Mouse (Mus musculus): ENCODE data around the gene Psmd3. TPM values are rescaled to one million over a fixed set of nuclear protein-coding genes. Genes with fewer than 3 reads are reported as not detected.
"Not testable (repeated sequence)": the region's sequence is repeated elsewhere in the genome, so short reads cannot be mapped to it uniquely, and the experiment has no call there.

The Psmd3 gene
- 222 and 226 TPM in 2 replicates for polyA plus RNA-seq (2016; fragmentation: Nextera tagmentation; extraction: Ambion mirVana)

- peaks cover 10% of the 10 kb centered on the region for H3K4me1 ChIP-seq
- no peaks in the 10 kb centered on the region for H3K9me3 ChIP-seq (replicated peaks)
- ATAC-seq (ENCODE audit: low FRiP score): peak; percentile 97
- WGBS: 5% methylated on average over 45 of the region's 45 CpGs
- peak within 1 kb of the TSS; percentile 99 for H3K9ac ChIP-seq
- peak within 1 kb of the TSS; percentile 88 for H3K4me2 ChIP-seq (replicated peaks)
- peak within 1 kb of the TSS; percentile 73 for H3K27ac ChIP-seq
- H3K4me3 ChIP-seq: peak within 1 kb of the TSS; percentile 99
- H3K36me3 ChIP-seq: peaks cover 18% of the 10 kb centered on the region
- H3K27me3 ChIP-seq: no peaks in the 10 kb centered on the region
These were observed at the start of gene Psmd3 for GRCm38 (mm10) chr11:98681786-98682745. Gene Psmd3 (plus strand): TSS chr11:98682554.

- H3K9ac ChIP-seq; H3K27me3 ChIP-seq; H3K4me2 ChIP-seq (replicated peaks); ATAC-seq (ENCODE audit: low FRiP score); H3K27ac ChIP-seq; H3K4me3 ChIP-seq; H3K4me1 ChIP-seq; H3K36me3 ChIP-seq; H3K9me3 ChIP-seq (replicated peaks): not testable (repeated sequence)
- 32% methylated on average over 10 of the region's 10 CpGs for WGBS
These were observed 46.9 kb upstream of the Psmd3 start for GRCm38 (mm10) chr11:98635312-98635970.

- Histone ChIP-seq H3K4me2 (replicated peaks) (no peak overlapping the region), H3K36me3 (no peaks in the 10 kb centered on the region), H3K27ac (no peak overlapping the region), H3K4me1 (no peaks in the 10 kb centered on the region), H3K4me3 (no peak overlapping the region), H3K27me3 (0 out of 2 replicates have a peak, but pooled peaks cover under 1% of the 10 kb centered on the region), H3K9me3 (replicated peaks) (no peaks in the 10 kb centered on the region), H3K9ac (no peak overlapping the region)
- 67% methylated on average over 1 of the region's 1 CpGs for WGBS
- no peak for ATAC-seq (ENCODE audit: low FRiP score)
These were observed 44.9 kb upstream of the Psmd3 start for GRCm38 (mm10) chr11:98637501-98637900.

- WGBS: 81% methylated on average over 5 of the region's 5 CpGs
- H3K4me3 ChIP-seq: no peak overlapping the region
- no peaks in the 10 kb centered on the region for H3K27me3 ChIP-seq
- H3K27ac ChIP-seq: no peak overlapping the region
- H3K36me3 ChIP-seq: no peaks in the 10 kb centered on the region
- ATAC-seq (ENCODE audit: low FRiP score): no peak
- H3K9me3 ChIP-seq (replicated peaks): no peaks in the 10 kb centered on the region
- no peak overlapping the region for H3K9ac ChIP-seq
- H3K4me2 ChIP-seq (replicated peaks): no peak overlapping the region
- no peaks in the 10 kb centered on the region for H3K4me1 ChIP-seq
These were observed 42.3 kb upstream of the Psmd3 start for GRCm38 (mm10) chr11:98640091-98640490.

- no peak overlapping the region for H3K4me3 ChIP-seq
- H3K27ac ChIP-seq: no peak overlapping the region
- WGBS: 90% methylated on average over 3 of the region's 3 CpGs
- H3K9me3 ChIP-seq (replicated peaks): no peaks in the 10 kb centered on the region
- no peaks in the 10 kb centered on the region for H3K27me3 ChIP-seq
- no peak overlapping the region for H3K4me2 ChIP-seq (replicated peaks)
- no peaks in the 10 kb centered on the region for H3K36me3 ChIP-seq
- no peak overlapping the region for H3K9ac ChIP-seq
- no peaks in the 10 kb centered on the region for H3K4me1 ChIP-seq
- no peak for ATAC-seq (ENCODE audit: low FRiP score)
These were observed 37.6 kb upstream of the Psmd3 start for GRCm38 (mm10) chr11:98644757-98645156.

DNA sequence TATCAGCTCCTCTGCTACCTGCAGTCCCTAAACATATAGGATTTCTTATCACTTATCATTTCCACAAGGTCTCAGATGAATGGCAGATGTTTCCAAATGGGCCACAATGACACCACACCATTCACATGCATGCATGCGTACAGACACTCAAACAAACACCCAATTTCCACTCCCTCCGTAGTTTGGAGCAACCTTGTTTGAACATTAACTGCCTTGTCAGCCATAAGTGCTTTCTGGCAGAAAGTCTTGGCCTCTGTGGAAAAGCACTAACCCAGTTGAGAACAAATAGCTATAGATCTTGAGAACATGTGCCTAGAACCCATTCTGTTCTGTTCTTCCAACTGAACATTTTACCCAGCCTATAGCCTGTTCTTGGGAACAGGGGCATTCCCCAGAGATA is 36.4 kb upstream of the Psmd3 start:
- H3K27ac ChIP-seq: no peak overlapping the region
- H3K4me2 ChIP-seq (replicated peaks): no peak overlapping the region
- no peak overlapping the region for H3K4me3 ChIP-seq
- no peak overlapping the region for H3K9ac ChIP-seq
- H3K4me1 ChIP-seq: no peaks in the 10 kb centered on the region
- no peak for ATAC-seq (ENCODE audit: low FRiP score)
- WGBS: 76% methylated on average over 2 of the region's 2 CpGs
- H3K9me3 ChIP-seq (replicated peaks): no peaks in the 10 kb centered on the region
- H3K36me3 ChIP-seq: no peaks in the 10 kb centered on the region
- H3K27me3 ChIP-seq: no peaks in the 10 kb centered on the region

- ATAC-seq (ENCODE audit: low FRiP score): no peak
- Histone ChIP-seq H3K9ac (no peak within 1 kb of the TSS), H3K4me2 (replicated peaks) (no peak within 1 kb of the TSS), H3K36me3 (no peaks in the 10 kb centered on the region), H3K4me1 (no peaks in the 10 kb centered on the region), H3K27ac (no peak within 1 kb of the TSS), H3K4me3 (no peak within 1 kb of the TSS), H3K27me3 (no peaks in the 10 kb centered on the region), H3K9me3 (replicated peaks) (no peaks in the 10 kb centered on the region)
- 76% methylated on average over 2 of the region's 2 CpGs for WGBS
These were observed 35.9 kb upstream of the Psmd3 start, which contains the start of gene Gsdma2 for GRCm38 (mm10) chr11:98646459-98646858. Gene Gsdma2 (plus strand): TSS chr11:98646759.

DNA sequence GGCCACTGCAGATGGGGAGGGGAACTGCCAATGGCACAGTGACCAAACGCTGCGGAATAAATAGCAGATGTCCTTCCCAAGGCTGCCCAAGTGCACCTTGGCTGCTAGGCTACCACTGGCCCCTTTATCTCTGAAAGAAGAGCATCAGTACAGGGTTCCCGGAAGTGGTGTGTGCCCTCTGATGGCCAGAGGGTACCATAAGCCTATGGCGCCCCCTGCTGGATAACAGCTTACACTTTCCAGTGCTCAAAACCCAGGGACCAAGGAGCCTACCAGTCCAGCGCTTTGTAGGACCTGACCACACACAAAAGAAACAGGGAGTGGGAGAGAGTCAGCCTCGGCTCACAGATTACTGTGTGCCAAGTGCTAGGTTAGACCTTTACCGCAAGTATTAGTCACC is 27.3 kb upstream of the Psmd3 start:
- H3K9ac ChIP-seq, H3K27me3 ChIP-seq: not testable (repeated sequence)

DNA sequence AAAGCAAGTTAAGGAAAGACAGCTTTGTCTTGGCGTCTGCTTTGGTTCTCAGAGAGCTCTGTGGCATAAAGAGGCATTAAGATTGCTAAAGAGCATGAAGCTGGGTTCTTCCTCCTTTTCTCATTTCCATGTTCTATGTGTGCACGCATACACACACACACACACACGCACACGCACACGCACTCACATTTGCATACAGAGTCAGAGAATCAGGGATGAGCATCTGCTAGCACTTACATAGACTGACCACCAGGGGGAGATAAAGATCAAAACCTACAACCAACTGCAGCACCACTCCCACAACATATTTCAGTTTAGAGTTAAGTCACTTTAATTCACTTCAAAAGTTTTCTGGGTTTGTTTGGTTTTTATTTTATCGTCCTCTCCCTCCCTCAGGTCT is 21.8 kb upstream of the Psmd3 start:
- no peak for ATAC-seq (ENCODE audit: low FRiP score)
- Histone ChIP-seq H3K4me2 (replicated peaks) (peak overlapping the region; percentile 34), H3K4me1 (no peaks in the 10 kb centered on the region), H3K9ac (no peak overlapping the region), H3K27me3 (peaks cover 5% of the 10 kb centered on the region; the same call in 1 of the 2 replicates), H3K36me3 (no peaks in the 10 kb centered on the region), H3K4me3 (no peak overlapping the region), H3K27ac (no peak overlapping the region), H3K9me3 (replicated peaks) (no peaks in the 10 kb centered on the region)
- WGBS: 7% methylated on average over 6 of the region's 6 CpGs

More for the DNA sequence above, 27.3 kb upstream of the Psmd3 start:
- not testable (repeated sequence) for ATAC-seq (ENCODE audit: low FRiP score); H3K4me1 ChIP-seq; H3K4me3 ChIP-seq; H3K36me3 ChIP-seq; H3K4me2 ChIP-seq (replicated peaks); H3K9me3 ChIP-seq (replicated peaks); H3K27ac ChIP-seq
- WGBS: 12% methylated on average over 7 of the region's 7 CpGs

DNA sequence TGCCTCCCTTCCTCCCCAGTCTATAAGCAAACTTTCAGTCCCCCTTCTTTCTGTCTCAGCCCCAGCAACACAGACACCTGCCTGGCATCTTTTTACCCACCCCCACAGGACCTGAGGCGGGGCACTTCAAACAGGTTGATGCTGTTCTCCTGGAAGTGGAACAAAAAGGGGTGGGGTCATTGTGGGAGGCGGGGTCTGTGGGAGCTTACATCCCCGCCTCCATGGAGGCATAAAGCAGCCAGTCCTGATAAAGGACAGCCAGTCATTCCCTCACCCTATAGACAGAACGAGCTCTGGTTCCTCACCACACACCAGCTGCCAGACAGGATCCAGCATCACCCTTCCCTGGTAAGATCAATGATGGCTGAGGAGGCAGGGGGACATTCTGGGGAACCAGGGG is 18.3 kb upstream of the Psmd3 start, which contains the start of gene Gsdma:
Gene Gsdma (plus strand): TSS at position 261 of the 400 bp plus-strand sequence.
- H3K27ac ChIP-seq: no peak within 1 kb of the TSS
- H3K27me3 ChIP-seq: peaks cover 27% of the 10 kb centered on the region
- ATAC-seq (ENCODE audit: low FRiP score): no peak
- H3K4me3 ChIP-seq: no peak within 1 kb of the TSS
- no peaks in the 10 kb centered on the region for H3K36me3 ChIP-seq
- H3K4me1 ChIP-seq: no peaks in the 10 kb centered on the region
- no peak within 1 kb of the TSS for H3K9ac ChIP-seq
- H3K9me3 ChIP-seq (replicated peaks): no peaks in the 10 kb centered on the region
- H3K4me2 ChIP-seq (replicated peaks): no peak within 1 kb of the TSS
- WGBS: 28% methylated on average over 4 of the region's 4 CpGs

DNA sequence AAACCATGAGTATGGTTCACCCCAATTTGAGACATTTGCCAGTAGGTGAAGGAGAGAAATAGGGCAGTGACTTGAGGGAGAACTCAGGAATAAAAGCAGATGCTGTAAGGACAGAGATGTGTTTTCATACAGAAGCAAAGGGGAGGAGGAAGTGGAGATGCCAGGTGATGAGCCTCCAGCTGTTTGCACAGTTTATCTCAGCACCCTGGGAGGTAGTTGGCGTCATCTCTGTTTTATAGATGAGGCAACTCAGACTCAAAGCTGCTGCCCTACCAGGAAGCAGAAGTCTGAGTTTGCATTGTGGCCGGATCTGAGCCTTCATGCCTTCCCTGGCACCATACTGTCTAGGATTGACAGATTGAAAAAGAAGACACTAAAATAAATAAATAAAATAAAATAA is 13.4 kb upstream of the Psmd3 start:
- H3K9ac ChIP-seq: no peak overlapping the region
- H3K27me3 ChIP-seq: peaks cover 42% of the 10 kb centered on the region
- H3K36me3 ChIP-seq: no peaks in the 10 kb centered on the region
- H3K4me3 ChIP-seq: no peak overlapping the region
- H3K4me2 ChIP-seq (replicated peaks): no peak overlapping the region
- no peak overlapping the region for H3K27ac ChIP-seq
- H3K9me3 ChIP-seq (replicated peaks): no peaks in the 10 kb centered on the region
- H3K4me1 ChIP-seq: no peaks in the 10 kb centered on the region
- no peak for ATAC-seq (ENCODE audit: low FRiP score)
- 74% methylated on average over 2 of the region's 2 CpGs for WGBS

- no peak overlapping the region for H3K4me3 ChIP-seq
- H3K4me2 ChIP-seq (replicated peaks): no peak overlapping the region
- H3K9ac ChIP-seq: no peak overlapping the region
- H3K27ac ChIP-seq: no peak overlapping the region
- no peaks in the 10 kb centered on the region for H3K9me3 ChIP-seq (replicated peaks)
- peaks cover 41% of the 10 kb centered on the region for H3K27me3 ChIP-seq
- H3K36me3 ChIP-seq: no peaks in the 10 kb centered on the region
- no peaks in the 10 kb centered on the region for H3K4me1 ChIP-seq
- WGBS: 78% methylated on average over 3 of the region's 3 CpGs
- no peak for ATAC-seq (ENCODE audit: low FRiP score)
These were observed 11.0 kb upstream of the Psmd3 start for GRCm38 (mm10) chr11:98671284-98671815.
